Mouse (Mus musculus) brain, embryonic 14.5 days (tissue): ENCODE results near the gene Lpp.

ENCODE experiments used
- CTCF ChIP-seq: fragments of 200-500 bp; IDR thresholded peaks from 2 replicates; pipeline ENCODE4 v1.5.1; 2012; ENCODE audit warnings: inconsistent platforms, mild to moderate bottlenecking, moderate library complexity, borderline replicate concordance; ENCODE audit not compliant: insufficient read depth, insufficient read length; ENCODE audit errors: extremely low read depth
- POLR2A ChIP-seq: fragments of 200-500 bp; IDR thresholded peaks from 2 replicates; pipeline ENCODE4 v1.6.1; 2012; ENCODE audit warnings: mild to moderate bottlenecking, inconsistent platforms, borderline replicate concordance; ENCODE audit not compliant: poor library complexity, insufficient read depth, insufficient read length, severe bottlenecking; ENCODE audit errors: extremely low read depth

GRCm38 (mm10) chr16:24565311-24565710 is 172.0 kb downstream of the Lpp start:
- TF ChIP-seq CTCF (no peak), POLR2A (no peak)
